Mouse (Mus musculus) CH12.LX (cell line): ENCODE measurements around the gene Nfe2l2. TPM values are rescaled to one million over a fixed set of nuclear protein-coding genes. Genes with fewer than 3 reads are reported as not detected.
A peak's percentile ranks its signal among the peaks of the same experiment; 100 is the strongest.

Source experiments
- DNase-seq: peaks from one replicate; pipeline ENCODE4 v3.0.0-alpha.2; 2013; ENCODE audit errors: extremely low read depth
- H3K27ac ChIP-seq: 2 replicates; pipeline ENCODE4 v1.5.1; 2012; ENCODE audit warnings: low read depth, mild to moderate bottlenecking, control low read depth, moderate library complexity; ENCODE audit not compliant: insufficient read depth
- H3K27me3 ChIP-seq: replicated peaks from 2 replicates; pipeline ENCODE3; 2012; ENCODE audit warnings: inconsistent platforms
- H3K36me3 ChIP-seq, 2 experiments: replicated peaks in 1 of 2; 2 replicates each; pipeline versions ENCODE3 to v1.6.1; 2012; ENCODE audit warnings: inconsistent platforms in 1 of 2, low read length in 1 of 2, mild to moderate bottlenecking in 1 of 2, mixed read lengths in 1 of 2, moderate library complexity in 1 of 2; ENCODE audit not compliant: control insufficient read depth in 1 of 2, insufficient read depth in 1 of 2
- H3K4me1 ChIP-seq, 2 experiments: 2 replicates each; pipeline ENCODE4 v1.6.1; 2012; ENCODE audit warnings: inconsistent platforms in 1 of 2, moderate library complexity in 1 of 2; ENCODE audit not compliant: insufficient read depth in 2 of 2, control insufficient read depth in 1 of 2
- H3K4me2 ChIP-seq: 2 replicates; pipeline ENCODE4 v1.6.1; 2012; ENCODE audit warnings: low read depth, mild to moderate bottlenecking, control low read depth; ENCODE audit not compliant: poor library complexity, insufficient read depth, severe bottlenecking
- H3K4me3 ChIP-seq, 3 experiments: fragments of 150-350 bp in 1 of 3; sonication (generic) in 1 of 3; replicated peaks in 1 of 3; 2 replicates each; pipeline versions ENCODE3 to v1.5.1; 2011 to 2012; ENCODE audit warnings: low read depth in 2 of 3, low read length in 2 of 3, mild to moderate bottlenecking in 2 of 3, moderate library complexity in 2 of 3, control low read depth in 1 of 3, improper control_type of control experiment in 1 of 3, inconsistent platforms in 1 of 3, mixed read lengths in 1 of 3; ENCODE audit not compliant: poor library complexity in 1 of 3
- H3K79me2 ChIP-seq: replicated peaks from 2 replicates; pipeline ENCODE4 v1.6.1; 2012; ENCODE audit warnings: mild to moderate bottlenecking, moderate library complexity; ENCODE audit not compliant: control insufficient read depth, poor library complexity, insufficient read depth, severe bottlenecking; ENCODE audit errors: extremely low read depth
- H3K9ac ChIP-seq: 2 replicates; pipeline ENCODE4 v1.6.1; 2012; ENCODE audit warnings: low read depth, mild to moderate bottlenecking, control low read depth, moderate library complexity; ENCODE audit not compliant: insufficient read depth
- H3K9me3 ChIP-seq: replicated peaks from 2 replicates; pipeline ENCODE3; 2012; ENCODE audit warnings: low read length, inconsistent platforms, mixed read lengths
- BHLHE40 ChIP-seq: IDR thresholded peaks from 2 replicates; pipeline ENCODE4 v1.6.1; 2011; ENCODE audit warnings: mild to moderate bottlenecking, low read depth, low read length, improper control_type of control experiment
- CHD1 ChIP-seq: IDR thresholded peaks from 2 replicates; pipeline ENCODE4 v1.6.1; 2012; ENCODE audit warnings: low read depth, low read length, improper control_type of control experiment, inconsistent platforms
- ELF1 ChIP-seq: IDR thresholded peaks from 2 replicates; pipeline ENCODE4 v1.6.1; 2014; ENCODE audit warnings: low read depth, mild to moderate bottlenecking, inconsistent platforms, low read length, improper control_type of control experiment
- EP300 ChIP-seq: IDR thresholded peaks from 2 replicates; pipeline ENCODE4 v1.6.1; 2011; ENCODE audit warnings: low read length, improper control_type of control experiment
- ETS1 ChIP-seq: conservative IDR thresholded peaks from 2 replicates; pipeline ENCODE4 v1.6.1; 2012; ENCODE audit warnings: low read depth, mild to moderate bottlenecking, inconsistent platforms, low read length, improper control_type of control experiment, moderate library complexity
- GABPA ChIP-seq: IDR thresholded peaks from 2 replicates; pipeline ENCODE4 v1.6.1; 2012; ENCODE audit warnings: low read depth, low read length, improper control_type of control experiment, inconsistent platforms; ENCODE audit not compliant: insufficient replicate concordance
- HCFC1 ChIP-seq: IDR thresholded peaks from 2 replicates; pipeline ENCODE4 v1.6.1; 2012; ENCODE audit warnings: low read depth, mild to moderate bottlenecking, inconsistent platforms, low read length, improper control_type of control experiment
- IRF4 ChIP-seq: IDR thresholded peaks from 2 replicates; pipeline ENCODE4 v1.6.1; 2014; ENCODE audit warnings: low read depth, mild to moderate bottlenecking, inconsistent platforms, low read length, improper control_type of control experiment
- JUN ChIP-seq: IDR thresholded peaks from 2 replicates; pipeline ENCODE4 v1.6.1; 2011; ENCODE audit warnings: low read depth, mild to moderate bottlenecking, low read length, improper control_type of control experiment, moderate library complexity; ENCODE audit not compliant: insufficient read depth
- JUND ChIP-seq: conservative IDR thresholded peaks from 2 replicates; pipeline ENCODE4 v1.6.1; 2011; ENCODE audit warnings: low read depth, low read length, improper control_type of control experiment
- MAFK ChIP-seq: IDR thresholded peaks from 2 replicates; pipeline ENCODE4 v1.6.1; 2011; ENCODE audit warnings: low read length, improper control_type of control experiment; ENCODE audit not compliant: insufficient replicate concordance
- MAZ ChIP-seq: IDR thresholded peaks from 2 replicates; pipeline ENCODE4 v1.6.1; 2012; ENCODE audit warnings: low read depth, mild to moderate bottlenecking, inconsistent platforms, low read length, improper control_type of control experiment, moderate library complexity
- MEF2A ChIP-seq: IDR thresholded peaks from 2 replicates; pipeline ENCODE4 v1.6.1; 2014; ENCODE audit warnings: low read depth, mild to moderate bottlenecking, inconsistent platforms, low read length, improper control_type of control experiment, borderline replicate concordance
- MYC ChIP-seq: IDR thresholded peaks from 2 replicates; pipeline ENCODE4 v1.6.1; 2011; ENCODE audit warnings: low read depth, mild to moderate bottlenecking, improper control_type of control experiment, low read length
- NELFE ChIP-seq: IDR thresholded peaks from 2 replicates; pipeline ENCODE4 v1.6.1; 2011; ENCODE audit warnings: low read depth, low read length, improper control_type of control experiment
- SIN3A ChIP-seq: IDR thresholded peaks from 2 replicates; pipeline ENCODE4 v1.6.1; 2012; ENCODE audit warnings: low read length, improper control_type of control experiment, inconsistent platforms
- SMC3 ChIP-seq: IDR thresholded peaks from 2 replicates; pipeline ENCODE4 v1.6.1; 2011; ENCODE audit warnings: low read depth, low read length, improper control_type of control experiment
- TBP ChIP-seq: conservative IDR thresholded peaks from 2 replicates; pipeline ENCODE4 v1.6.1; 2011; ENCODE audit warnings: low read depth, low read length, improper control_type of control experiment
- UBTF ChIP-seq: IDR thresholded peaks from 2 replicates; pipeline ENCODE4 v1.6.1; 2012; ENCODE audit warnings: low read depth, mild to moderate bottlenecking, inconsistent platforms, low read length, improper control_type of control experiment, moderate library complexity
- ZKSCAN1 ChIP-seq: IDR thresholded peaks from 2 replicates; pipeline ENCODE4 v1.6.1; 2012; ENCODE audit warnings: low read depth, inconsistent platforms, low read length, improper control_type of control experiment, borderline replicate concordance
- ZMIZ1 ChIP-seq: IDR thresholded peaks from 2 replicates; pipeline ENCODE4 v1.6.1; 2012; ENCODE audit warnings: low read depth, mild to moderate bottlenecking, inconsistent platforms, low read length, improper control_type of control experiment
- ZNF384 ChIP-seq: IDR thresholded peaks from 2 replicates; pipeline ENCODE4 v1.6.1; 2012; ENCODE audit warnings: low read depth, low read length, improper control_type of control experiment, inconsistent platforms
- dilution Hi-C: fragments of 300-500 bp; cut with MboI; formaldehyde crosslinking; loops from 2 replicates; pipeline ENCODE4 v1.14.3; 2020; ENCODE audit warnings: low sequenced_read_pairs; ENCODE audit not compliant: extremely low pct_unique_long_range_greater_than_20kb, extremely low pct_ligation_motif_present
- in situ Hi-C: fragments of 300-500 bp; cut with MboI; formaldehyde crosslinking; loops from 3 replicates; pipeline ENCODE4 v1.14.3; 2019; ENCODE audit warnings: low sequenced_read_pairs, low pct_ligation_motif_present, low pct_unique_long_range_greater_than_20kb, mixed read lengths
- polyA plus RNA-seq: library from polyadenylated mRNA; unstranded; fragments of >175 nt; gene quantifications from 2 replicates; pipeline ENCODE4 v1.2.1, GENCODE M21; 2012; ENCODE audit warnings: low read depth; ENCODE audit not compliant: insufficient read length
- total RNA-seq, 2 experiments: library from RNA; depleted of rRNA; stranded (reverse); fragments of 300-350 nt in 1 of 2; fragments of >200 nt in 1 of 2; gene quantifications; 2 replicates each; pipeline ENCODE4 v1.2.3; 2012 to 2014

Nfe2l2 gene
- total and polyA plus RNA-seq, 3 experiments, result 11.6 to 32.6 (median 21.7) TPM

- Histone ChIP-seq H3K4me3 (no peak overlapping the region), H3K36me3 (peaks cover 8 to 68% of the 10 kb centered on the region in 2 experiments), H3K9me3 (no peaks in the 10 kb centered on the region), H3K27ac (no peak overlapping the region), H3K4me1 (peaks cover 20 to 93% of the 10 kb centered on the region in 2 experiments), H3K27me3 (no peaks in the 10 kb centered on the region), H3K4me2 (no peak overlapping the region), H3K9ac (no peak overlapping the region), H3K79me2 (peaks cover 78% of the 10 kb centered on the region)
- dilution Hi-C loops (no loop called here), in situ Hi-C loops (no loop called here)
- DNase-seq, result no peak
- TF ChIP-seq HCFC1, result no peak
- no peak for TF ChIP-seq MAZ
- TF ChIP-seq ZNF384, result no peak
Measured at GRCm38 (mm10) chr2:75691316-75691715, 13.1 kb downstream of the Nfe2l2 start.

- no peak overlapping the region for H3K4me2 ChIP-seq
- dilution Hi-C loops, result no loop called here
- H3K27me3 ChIP-seq, result no peaks in the 10 kb centered on the region
- H3K4me3 ChIP-seq, result no peak overlapping the region
- no peak for DNase-seq
- in situ Hi-C loops, result no loop called here
- H3K4me1 ChIP-seq, result peaks cover 23 to 93% of the 10 kb centered on the region in 2 experiments
- H3K79me2 ChIP-seq, result peaks cover 77% of the 10 kb centered on the region
- H3K36me3 ChIP-seq, result peaks cover 6 to 62% of the 10 kb centered on the region in 2 experiments
- H3K27ac ChIP-seq, result no peak overlapping the region
- no peak overlapping the region for H3K9ac ChIP-seq
- H3K9me3 ChIP-seq, result no peaks in the 10 kb centered on the region
- no peak for TF ChIP-seq ETS1
- TF ChIP-seq MYC, result no peak
- no peak for TF ChIP-seq SMC3
- TF ChIP-seq UBTF, result no peak
- TF ChIP-seq MAFK, result no peak
- no peak for TF ChIP-seq MAZ
- no peak for TF ChIP-seq GABPA
- TF ChIP-seq ZKSCAN1, result no peak
- TF ChIP-seq JUND, result no peak
Measured at GRCm38 (mm10) chr2:75690656-75691055, 13.8 kb downstream of the Nfe2l2 start.

GRCm38 (mm10) chr2:75689482-75690158, 14.8 kb downstream of the Nfe2l2 start:
- peak overlapping the region; percentile 85 for H3K27ac ChIP-seq
- H3K4me1 ChIP-seq, result peaks cover 23 to 95% of the 10 kb centered on the region in 2 experiments
- no peak for TF ChIP-seq NELFE
- no peak for TF ChIP-seq HCFC1
- peak; percentile 85 for TF ChIP-seq IRF4
- no peak for TF ChIP-seq JUN
- no peak for TF ChIP-seq ELF1
- peak; percentile 81 for TF ChIP-seq BHLHE40
- TF ChIP-seq TBP, result no peak
- 0 out of 2 replicates have a peak, but pooled peaks have one; percentile 22 for TF ChIP-seq MAFK
- peak; percentile 84 for TF ChIP-seq ETS1
- peak; percentile 20; the same call in 1 of the 2 replicates for TF ChIP-seq EP300
- peak; percentile 52; the same call in 1 of the 2 replicates for TF ChIP-seq SIN3A
- TF ChIP-seq MEF2A, result peak; percentile 73; the same call in 1 of the 2 replicates
- TF ChIP-seq CHD1, result 0 out of 2 replicates have a peak, but pooled peaks have one; percentile 33
- TF ChIP-seq MYC, result peak; percentile 67; the same call in 1 of the 2 replicates
- 0 out of 2 replicates have a peak, but pooled peaks have one; percentile 30 for TF ChIP-seq ZMIZ1
- TF ChIP-seq MAZ, result 0 out of 2 replicates have a peak, but pooled peaks have one; percentile 18

More at GRCm38 (mm10) chr2:75689482-75690158, 14.8 kb downstream of the Nfe2l2 start:
- Histone ChIP-seq H3K4me2 (peak overlapping the region; percentile 65), H3K9me3 (no peaks in the 10 kb centered on the region), H3K27me3 (no peaks in the 10 kb centered on the region), H3K79me2 (peaks cover 68% of the 10 kb centered on the region), H3K9ac (no peak overlapping the region; the same call in 1 of the 2 replicates), H3K4me3 (no peak overlapping the region), H3K36me3 (peaks cover 6 to 54% of the 10 kb centered on the region in 2 experiments)
- in situ Hi-C loops (loop anchor here (10.0 kb wide), 1 partner anchor 85 kb away; no protein-coding TSS in a partner anchor), dilution Hi-C loops (no loop called here)
- DNase-seq, result peak; percentile 84
